Mouse (Mus musculus): ENCODE data around the gene Suz12. TPM values are rescaled to one million over a fixed set of nuclear protein-coding genes. Genes with fewer than 3 reads are reported as not detected.

The Suz12 gene
- 18.0 and 18.1 TPM in 2 replicates for polyA plus RNA-seq (2015; fragmentation: Nextera tagmentation; extraction: Ambion mirVana)

GRCm38 (mm10) chr11:79992592-79993355, at the start of gene Suz12:
Gene Suz12 (plus strand): TSS chr11:79993106.
- peak; percentile 97 for ATAC-seq (ENCODE audit: insufficient number of reproducible peaks, low FRiP score, low TSS enrichment, low read depth)
- H3K4me3 ChIP-seq (replicated peaks), result peak within 1 kb of the TSS; percentile 76
- no peaks in the 10 kb centered on the region for H3K9me3 ChIP-seq (replicated peaks)
- H3K9ac ChIP-seq, result peak within 1 kb of the TSS; percentile 91
- peak within 1 kb of the TSS; percentile 99 for H3K27ac ChIP-seq (replicated peaks)
- WGBS, result under 1% methylated on average over 67 of the region's 74 CpGs
- H3K27me3 ChIP-seq, result no peaks in the 10 kb centered on the region
- peak within 1 kb of the TSS; percentile 80 for H3K4me2 ChIP-seq (replicated peaks)
- no peaks in the 10 kb centered on the region for H3K4me1 ChIP-seq
- peaks cover 6% of the 10 kb centered on the region; the same call in 1 of the 2 replicates for H3K36me3 ChIP-seq

DNA sequence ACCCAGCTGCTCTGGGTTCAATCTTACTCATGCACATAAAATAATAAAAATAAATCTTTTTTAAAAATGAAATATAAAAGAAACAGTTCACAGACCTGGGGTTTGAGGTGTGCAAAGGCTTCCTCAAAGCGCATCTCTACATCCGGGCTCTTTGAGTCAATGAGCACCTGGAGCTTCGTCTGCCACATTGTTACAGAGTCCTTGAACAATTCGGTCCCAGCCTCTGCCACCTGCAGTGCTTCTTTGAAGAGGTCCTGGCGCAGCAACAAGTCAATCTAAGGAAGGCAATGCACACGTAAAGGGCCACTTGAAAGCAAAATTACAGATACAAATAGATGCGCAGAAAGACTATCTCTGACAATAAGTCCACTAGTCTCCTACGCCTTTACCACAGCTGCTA, 49.8 kb upstream of the Suz12 start:
- H3K9me3 ChIP-seq (replicated peaks), result no peaks in the 10 kb centered on the region
- peaks cover 83% of the 10 kb centered on the region for H3K36me3 ChIP-seq
- no peak overlapping the region for H3K4me3 ChIP-seq (replicated peaks)
- H3K27ac ChIP-seq (replicated peaks), result no peak overlapping the region
- WGBS, result 94% methylated on average over 8 of the region's 8 CpGs
- H3K27me3 ChIP-seq, result no peaks in the 10 kb centered on the region
- no peaks in the 10 kb centered on the region for H3K4me1 ChIP-seq
- H3K9ac ChIP-seq, result no peak overlapping the region
- no peak for ATAC-seq (ENCODE audit: insufficient number of reproducible peaks, low FRiP score, low TSS enrichment, low read depth)
- no peak overlapping the region for H3K4me2 ChIP-seq (replicated peaks)

DNA sequence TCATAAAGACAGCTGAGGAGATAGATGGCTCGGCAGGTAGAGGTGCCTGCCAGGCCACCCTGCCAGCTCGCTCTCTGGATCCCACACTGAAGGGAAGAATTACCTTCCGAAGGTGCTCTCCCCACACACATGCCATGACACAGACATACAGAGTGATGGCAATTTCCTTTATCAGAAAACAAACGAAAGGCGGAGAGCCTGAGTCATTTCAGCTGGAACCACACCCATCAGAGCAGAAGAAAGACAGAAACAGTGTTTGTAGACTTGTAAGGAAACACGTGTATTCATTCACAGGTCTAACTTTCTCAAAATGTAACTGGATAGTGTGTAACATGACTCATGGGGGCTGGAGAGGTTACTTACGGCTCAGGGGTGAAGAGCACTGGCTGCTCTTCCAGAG, 49.3 kb upstream of the Suz12 start:
- H3K4me3 ChIP-seq (replicated peaks), result no peak overlapping the region
- peaks cover 86% of the 10 kb centered on the region for H3K36me3 ChIP-seq
- no peak overlapping the region for H3K9ac ChIP-seq
- WGBS, result 74% methylated on average over 7 of the region's 7 CpGs
- no peaks in the 10 kb centered on the region for H3K9me3 ChIP-seq (replicated peaks)
- H3K4me2 ChIP-seq (replicated peaks), result no peak overlapping the region
- ATAC-seq (ENCODE audit: insufficient number of reproducible peaks, low FRiP score, low TSS enrichment, low read depth), result no peak
- no peak overlapping the region for H3K27ac ChIP-seq (replicated peaks)
- no peaks in the 10 kb centered on the region for H3K4me1 ChIP-seq
- no peaks in the 10 kb centered on the region for H3K27me3 ChIP-seq

DNA sequence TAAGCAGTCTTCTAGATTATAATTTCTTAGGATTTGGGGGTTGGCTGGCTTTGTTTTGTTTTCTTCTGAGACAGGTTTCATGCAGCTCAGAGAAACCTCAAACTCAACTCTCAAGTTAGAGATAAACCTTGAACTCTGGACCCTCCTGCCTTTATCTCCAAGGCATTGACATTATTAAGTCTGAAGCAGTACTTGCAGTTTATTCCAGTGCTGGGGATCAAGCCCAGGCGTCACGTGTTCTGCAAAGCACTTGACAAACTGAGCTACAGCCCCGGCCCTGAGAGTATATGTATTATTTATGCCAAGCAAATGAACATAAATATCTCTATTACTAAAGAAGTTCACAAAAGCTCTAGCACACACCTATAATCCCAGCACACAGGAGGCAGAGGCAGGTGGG, 45.6 kb upstream of the Suz12 start:
- no peak for ATAC-seq (ENCODE audit: insufficient number of reproducible peaks, low FRiP score, low TSS enrichment, low read depth)
- WGBS, result 91% methylated on average over 3 of the region's 3 CpGs
- no peak overlapping the region for H3K4me2 ChIP-seq (replicated peaks)
- H3K27me3 ChIP-seq, result no peaks in the 10 kb centered on the region
- H3K27ac ChIP-seq (replicated peaks), result no peak overlapping the region
- peaks cover 82% of the 10 kb centered on the region for H3K36me3 ChIP-seq
- no peaks in the 10 kb centered on the region for H3K9me3 ChIP-seq (replicated peaks)
- H3K4me3 ChIP-seq (replicated peaks), result no peak overlapping the region
- H3K4me1 ChIP-seq, result no peaks in the 10 kb centered on the region
- H3K9ac ChIP-seq, result no peak overlapping the region

DNA sequence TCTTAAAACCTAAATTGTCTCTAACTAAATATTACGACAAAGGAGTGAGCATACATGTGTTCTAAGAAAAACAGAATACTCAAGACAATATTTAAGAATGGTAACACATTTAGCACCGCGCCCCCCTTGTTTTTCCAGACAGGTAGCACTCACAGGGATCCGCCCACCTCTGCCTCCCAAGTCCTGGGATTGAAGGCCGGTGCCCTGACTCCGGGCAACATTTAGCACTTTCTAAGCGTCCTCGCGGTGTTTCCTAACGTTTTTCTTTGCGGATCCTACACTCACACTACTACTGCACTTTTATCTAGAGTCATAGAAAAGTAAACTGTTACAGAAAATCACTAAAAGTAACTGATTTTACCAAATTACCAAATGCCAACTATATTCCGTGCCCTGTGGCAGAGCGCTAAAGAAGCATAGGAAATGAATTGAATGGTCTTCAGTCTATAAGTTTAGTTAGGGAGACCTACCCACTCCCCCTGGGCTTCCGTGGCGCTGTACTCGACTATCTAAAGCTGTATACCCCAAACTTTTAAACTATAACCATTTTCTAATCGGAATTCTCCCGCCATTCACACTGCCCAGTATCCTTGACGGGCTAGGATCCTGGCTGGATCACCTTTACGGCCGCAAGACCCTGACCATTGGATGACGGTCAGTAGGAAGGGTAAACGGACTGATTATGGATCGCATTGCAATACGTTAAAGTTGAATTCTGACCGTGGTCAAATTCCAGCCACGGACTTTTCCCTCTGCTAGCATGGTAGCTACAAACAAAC, 31.4 kb upstream of the Suz12 start:
- Histone ChIP-seq H3K27me3 (no peaks in the 10 kb centered on the region), H3K4me3 (replicated peaks) (peak overlapping the region; percentile 66), H3K4me2 (replicated peaks) (peak overlapping the region; percentile 67), H3K4me1 (peaks cover 11% of the 10 kb centered on the region; the same call in 1 of the 2 replicates), H3K27ac (replicated peaks) (peak overlapping the region; percentile 63), H3K9ac (peak overlapping the region; percentile 62), H3K36me3 (peaks cover 25% of the 10 kb centered on the region), H3K9me3 (replicated peaks) (no peaks in the 10 kb centered on the region)
- no peak for ATAC-seq (ENCODE audit: insufficient number of reproducible peaks, low FRiP score, low TSS enrichment, low read depth)
- WGBS, result 4% methylated on average over 27 of the region's 27 CpGs

GRCm38 (mm10) chr11:79962125-79962876, 30.6 kb upstream of the Suz12 start, which contains the start of gene Utp6:
Gene Utp6 (minus strand): TSS chr11:79962390.
- H3K9ac ChIP-seq, result peak within 1 kb of the TSS; percentile 62
- H3K9me3 ChIP-seq (replicated peaks), result no peaks in the 10 kb centered on the region
- no peaks in the 10 kb centered on the region for H3K27me3 ChIP-seq
- H3K4me1 ChIP-seq, result peaks cover 11% of the 10 kb centered on the region; the same call in 1 of the 2 replicates
- peak; percentile 91 for ATAC-seq (ENCODE audit: insufficient number of reproducible peaks, low FRiP score, low TSS enrichment, low read depth)
- WGBS, result under 1% methylated on average over 46 of the region's 46 CpGs
- peak within 1 kb of the TSS; percentile 63 for H3K27ac ChIP-seq (replicated peaks)
- peaks cover 18% of the 10 kb centered on the region for H3K36me3 ChIP-seq
- peak within 1 kb of the TSS; percentile 66 for H3K4me3 ChIP-seq (replicated peaks)
- H3K4me2 ChIP-seq (replicated peaks), result peak within 1 kb of the TSS; percentile 67

- Histone ChIP-seq H3K4me2 (replicated peaks) (peak overlapping the region; percentile 67), H3K27ac (replicated peaks) (0 out of 2 replicates have a peak overlapping the region, but pooled peaks have one; percentile 12), H3K27me3 (no peaks in the 10 kb centered on the region), H3K36me3 (peaks cover 13% of the 10 kb centered on the region), H3K9ac (peak overlapping the region; percentile 31; the same call in 1 of the 2 replicates), H3K4me3 (replicated peaks) (peak overlapping the region; percentile 66), H3K9me3 (replicated peaks) (no peaks in the 10 kb centered on the region), H3K4me1 (peaks cover 11% of the 10 kb centered on the region; the same call in 1 of the 2 replicates)
- ATAC-seq (ENCODE audit: insufficient number of reproducible peaks, low FRiP score, low TSS enrichment, low read depth), result no peak
- WGBS, result 4% methylated on average over 9 of the region's 9 CpGs
Observed at GRCm38 (mm10) chr11:79962877-79963183, 30.1 kb upstream of the Suz12 start.

GRCm38 (mm10) chr11:79963212-79963974, 29.5 kb upstream of the Suz12 start:
- Histone ChIP-seq H3K4me2 (replicated peaks) (0 out of 2 replicates have a peak overlapping the region, but pooled peaks have one; percentile 67), H3K4me1 (peaks cover 11% of the 10 kb centered on the region; the same call in 1 of the 2 replicates), H3K27me3 (no peaks in the 10 kb centered on the region), H3K4me3 (replicated peaks) (no peak overlapping the region), H3K27ac (replicated peaks) (no peak overlapping the region), H3K9ac (no peak overlapping the region), H3K36me3 (peaks cover 7% of the 10 kb centered on the region; the same call in 1 of the 2 replicates), H3K9me3 (replicated peaks) (no peaks in the 10 kb centered on the region)
- WGBS, result 60% methylated on average over 8 of the region's 8 CpGs
- ATAC-seq (ENCODE audit: insufficient number of reproducible peaks, low FRiP score, low TSS enrichment, low read depth), result no peak

DNA sequence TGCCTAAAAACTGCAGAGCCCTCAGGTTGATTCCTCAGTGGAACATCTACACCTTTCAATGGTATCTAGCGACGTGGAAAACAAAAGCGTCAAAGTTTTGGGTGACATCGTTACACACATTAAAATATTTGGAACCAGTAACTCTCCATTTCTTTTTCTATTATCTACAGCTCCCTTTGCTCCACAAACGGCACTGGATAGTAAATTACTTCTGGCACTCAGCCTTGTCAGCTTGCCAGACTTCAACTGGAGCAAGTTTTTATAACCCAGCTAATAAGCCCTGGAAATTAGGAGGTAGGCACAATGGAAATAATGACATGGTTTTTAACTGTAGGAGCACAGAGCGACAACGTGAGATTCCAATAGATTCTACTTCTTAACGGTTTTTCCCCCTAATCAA, 27.0 kb upstream of the Suz12 start:
- no peak overlapping the region for H3K4me2 ChIP-seq (replicated peaks)
- ATAC-seq (ENCODE audit: insufficient number of reproducible peaks, low FRiP score, low TSS enrichment, low read depth), result no peak
- no peak overlapping the region for H3K4me3 ChIP-seq (replicated peaks)
- H3K4me1 ChIP-seq, result peaks cover 10% of the 10 kb centered on the region; the same call in 1 of the 2 replicates
- 43% methylated on average over 8 of the region's 8 CpGs for WGBS
- H3K36me3 ChIP-seq, result no peaks in the 10 kb centered on the region
- no peak overlapping the region for H3K9ac ChIP-seq
- H3K27ac ChIP-seq (replicated peaks), result no peak overlapping the region
- 0 out of 2 replicates have a peak, but pooled peaks cover 2% of the 10 kb centered on the region for H3K27me3 ChIP-seq
- H3K9me3 ChIP-seq (replicated peaks), result no peaks in the 10 kb centered on the region

- Histone ChIP-seq H3K27me3 (peaks cover 4% of the 10 kb centered on the region; the same call in 1 of the 2 replicates), H3K9ac (no peak overlapping the region), H3K27ac (replicated peaks) (no peak overlapping the region), H3K36me3 (no peaks in the 10 kb centered on the region), H3K9me3 (replicated peaks) (no peaks in the 10 kb centered on the region), H3K4me2 (replicated peaks) (no peak overlapping the region), H3K4me3 (replicated peaks) (no peak overlapping the region), H3K4me1 (0 out of 2 replicates have a peak, but pooled peaks cover 3% of the 10 kb centered on the region)
- ATAC-seq (ENCODE audit: insufficient number of reproducible peaks, low FRiP score, low TSS enrichment, low read depth), result no peak
- WGBS, result 78% methylated on average over 10 of the region's 10 CpGs
Observed at GRCm38 (mm10) chr11:79967752-79968151, 25.2 kb upstream of the Suz12 start.

Data from embryonic facial prominence, embryonic 15.5 days (tissue).